Mouse (Mus musculus) NIH3T3 (cell line): ENCODE measurements at regions not wholly inside any gene's neighbourhood (a gene's known extent, or its start where the extent isn't known, plus 50 kb on each side); places are given as distances from the start of the nearest gene placed in this dataset.

ENCODE experiments used
- DNase-seq: peaks from one replicate; pipeline ENCODE4 v3.0.0-alpha.2; 2012; ENCODE audit warnings: low read depth

DNA sequence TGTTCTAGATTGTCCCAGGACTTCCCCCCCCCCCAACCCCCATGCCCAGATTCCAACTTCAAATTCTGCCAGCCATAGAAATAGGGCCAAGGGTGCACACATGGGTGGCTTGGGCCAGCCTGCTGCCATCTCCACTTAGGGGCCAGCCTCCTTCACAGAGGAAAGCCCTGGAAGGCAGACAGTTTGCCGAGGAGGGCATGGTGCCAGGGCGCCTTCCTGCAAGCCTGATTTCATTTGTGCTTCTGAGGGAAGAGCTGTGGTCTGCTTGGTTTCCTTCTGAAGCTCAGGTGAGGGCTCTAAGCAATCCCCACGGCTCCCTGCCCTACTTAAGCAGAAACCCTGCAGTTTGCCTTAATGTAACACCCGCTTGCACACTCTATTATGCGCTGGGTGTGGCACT is 52.3 kb upstream of the Tcl1 start:
- peak; percentile 3 for DNase-seq

- no peak for DNase-seq
Measured at GRCm38 (mm10) chr12:105280076-105280475, 53.6 kb upstream of the Tunar start.

DNA sequence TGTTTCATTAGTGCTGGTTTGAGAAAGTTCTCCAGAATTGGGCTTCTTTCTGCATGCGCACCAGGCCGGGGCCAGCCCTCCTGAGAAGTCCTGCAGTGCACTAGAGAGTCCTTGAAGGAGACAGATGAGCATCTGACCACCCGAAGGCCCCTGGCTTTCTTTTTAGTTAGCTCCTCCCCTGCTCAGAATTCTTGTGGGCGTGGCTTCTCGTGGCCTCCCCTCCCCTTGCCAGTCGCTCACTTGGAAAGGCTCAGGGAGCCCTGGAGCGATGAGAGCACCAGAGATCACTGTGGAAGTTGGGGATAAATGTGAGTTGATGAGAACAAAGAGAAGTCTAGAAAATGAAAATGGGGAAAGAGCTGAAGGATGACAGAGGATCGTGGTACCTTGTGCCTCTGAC is 52.6 kb upstream of the Tunar start:
- no peak for DNase-seq

DNA sequence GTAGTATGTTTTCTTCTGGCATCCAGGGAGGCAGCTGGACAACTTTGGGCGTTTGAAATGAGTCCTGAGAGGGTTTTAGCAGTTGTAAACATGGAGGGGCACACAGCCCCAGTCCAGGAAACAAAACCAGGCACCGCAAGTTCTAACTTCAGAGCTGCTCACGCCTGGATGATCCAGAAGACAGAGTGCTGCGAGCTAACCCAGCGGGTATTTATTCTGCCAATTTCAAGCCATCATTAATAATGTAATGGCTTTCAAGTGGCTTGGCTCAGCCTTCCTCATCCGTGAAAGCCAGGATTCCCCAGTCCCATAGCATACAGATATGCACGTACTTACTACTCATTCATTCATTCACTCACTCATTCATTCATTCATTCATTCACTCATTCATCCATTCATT is 51.6 kb upstream of the Tunar start:
- DNase-seq, result no peak
